Mouse (Mus musculus) neural tube, embryonic 14.5 days (tissue): ENCODE measurements around the gene Fbln7. TPM values are rescaled to one million over a fixed set of nuclear protein-coding genes. Genes with fewer than 3 reads are reported as not detected.
A peak's percentile ranks its signal among the peaks of the same experiment; 100 is the strongest.

Source experiments
- ATAC-seq: fragments of 200-750 bp; cut with Nextera tagmentation; 2 replicates; pipeline ENCODE4 v1.8.0; 2017; ENCODE audit warnings: low read depth, mild to moderate bottlenecking, moderate TSS enrichment, moderate library complexity
- H3K27ac ChIP-seq: fragments of 300-500 bp; sonication (generic); 2 replicates; pipeline ENCODE4 v1.5.1; 2014; ENCODE audit warnings: low read depth, mild to moderate bottlenecking, control low read depth, low read length, moderate library complexity, mixed read lengths
- H3K27me3 ChIP-seq: fragments of 300-500 bp; sonication (generic); 2 replicates; pipeline ENCODE4 v1.6.1; 2014; ENCODE audit warnings: low read length; ENCODE audit not compliant: control insufficient read depth, insufficient read depth
- H3K36me3 ChIP-seq: fragments of 300-500 bp; sonication (generic); 2 replicates; pipeline ENCODE4 v1.6.1; 2014; ENCODE audit warnings: low read length, mixed read lengths; ENCODE audit not compliant: control insufficient read depth, insufficient read depth
- H3K4me1 ChIP-seq: fragments of 300-500 bp; sonication (generic); 2 replicates; pipeline ENCODE4 v1.6.1; 2014; ENCODE audit warnings: low read length; ENCODE audit not compliant: control insufficient read depth, insufficient read depth
- H3K4me2 ChIP-seq: fragments of 300-500 bp; sonication (generic); 2 replicates; pipeline ENCODE4 v1.6.1; 2014; ENCODE audit warnings: mild to moderate bottlenecking, low read depth, low read length, control low read depth
- H3K4me3 ChIP-seq: fragments of 300-500 bp; sonication (generic); 2 replicates; pipeline ENCODE4 v1.5.1; 2014; ENCODE audit warnings: low read depth, low read length, control low read depth, mixed read lengths
- H3K9ac ChIP-seq: fragments of 300-500 bp; sonication (generic); replicated peaks from 2 replicates; pipeline ENCODE4 v1.6.1; 2014; ENCODE audit warnings: low read depth, mild to moderate bottlenecking, control low read depth, low read length, mixed read lengths
- H3K9me3 ChIP-seq: fragments of 300-500 bp; sonication (generic); 2 replicates; pipeline ENCODE4 v1.6.1; 2016; ENCODE audit warnings: low read length; ENCODE audit not compliant: control insufficient read depth
- WGBS: fragments of 180-500 bp; shearing (Covaris S2); extraction: QIAGEN DNeasy Blood & Tissue Kit; methylation state at CpG from one replicate; pipeline ENCODE4 v1.1.7; 2014; 5-methylcytosine and 5-hydroxymethylcytosine counted together
- microRNA-seq: library from miRNA; unstranded; fragments of <30 nt; microRNA quantifications from one replicate; pipeline ENCODE4, GENCODE M21; 2016
- polyA plus RNA-seq: library from polyadenylated mRNA; unstranded; fragments of >200 nt; fragmentation: Nextera tagmentation; extraction: Ambion mirVana; gene quantifications from 2 replicates; pipeline ENCODE4 v1.2.1, GENCODE M21; 2014

The Fbln7 gene
- polyA plus RNA-seq, 1 experiment from 2014 or later: 3.0 TPM

- ATAC-seq: no peak
- Histone ChIP-seq H3K36me3 (0 out of 2 replicates have a peak, but pooled peaks cover 5% of the 10 kb centered on the region), H3K27me3 (no peaks in the 10 kb centered on the region), H3K9me3 (no peaks in the 10 kb centered on the region), H3K4me3 (no peak overlapping the region), H3K9ac (no peak overlapping the region), H3K27ac (no peak overlapping the region), H3K4me2 (no peak overlapping the region), H3K4me1 (no peaks in the 10 kb centered on the region)
- 95% methylated on average over 3 of the region's 3 CpGs for WGBS
Observed at GRCm38 (mm10) chr2:128936256-128936655, 73.5 kb downstream of the Fbln7 start.

GRCm38 (mm10) chr2:128943538-128944528 lies 81.1 kb downstream of the Fbln7 start, which contains the start of gene Zc3h8:
TSS of gene Zc3h8 (minus strand) at chr2:128944077.
- H3K9ac ChIP-seq: peak within 1 kb of the TSS; percentile 71
- no peaks in the 10 kb centered on the region for H3K36me3 ChIP-seq
- H3K27me3 ChIP-seq: no peaks in the 10 kb centered on the region
- no peaks in the 10 kb centered on the region for H3K9me3 ChIP-seq
- peaks cover 4% of the 10 kb centered on the region; the same call in 1 of the 2 replicates for H3K4me1 ChIP-seq
- peak within 1 kb of the TSS; percentile 78 for H3K27ac ChIP-seq
- peak; percentile 95 for ATAC-seq
- WGBS: under 1% methylated on average over 63 of the region's 65 CpGs
- H3K4me3 ChIP-seq: peak within 1 kb of the TSS; percentile 83
- peak within 1 kb of the TSS; percentile 78 for H3K4me2 ChIP-seq

Small RNA genes lying within 50 kb of the gene (microRNA-seq; reads per million reads assigned to microRNA genes)
- not detected for gene Gm22859

Other genes starting within 250 kb of the Fbln7 start
- 57.0 and 58.0 TPM in 2 replicates for gene Anapc1, start 175.6 kb upstream of the Fbln7 start, polyA plus RNA-seq
- 1.4 and 2.7 TPM in 2 replicates for gene Mertk, start 164.0 kb upstream of the Fbln7 start, polyA plus RNA-seq
- gene Tmem87b, start 44.9 kb upstream of the Fbln7 start, polyA plus RNA-seq: 37.1 and 41.0 TPM in 2 replicates
- 16.3 and 16.4 TPM in 2 replicates for gene Zc3h8, start 81.1 kb downstream of the Fbln7 start, polyA plus RNA-seq
- gene Zc3h6, start 104.4 kb downstream of the Fbln7 start, polyA plus RNA-seq: 4.5 and 5.7 TPM in 2 replicates
- 22.3 and 22.8 TPM in 2 replicates for gene Gm10762, start 104.7 kb downstream of the Fbln7 start, polyA plus RNA-seq
- gene Vinac1, start 185.2 kb downstream of the Fbln7 start, polyA plus RNA-seq: 1.0 and 1.3 TPM in 2 replicates
- gene Ttl, start 203.0 kb downstream of the Fbln7 start, polyA plus RNA-seq: 43.5 and 53.1 TPM in 2 replicates
- 13.2 and 15.9 TPM in 2 replicates for gene Polr1b, start 238.0 kb downstream of the Fbln7 start, polyA plus RNA-seq